Mouse (Mus musculus) heart, embryonic 11.5 days (tissue): ENCODE measurements at regions not wholly inside any gene's neighbourhood (a gene's known extent, or its start where the extent isn't known, plus 50 kb on each side); places are given as distances from the start of the nearest gene placed in this dataset.

Experiments
- ATAC-seq: fragments of 200-750 bp; cut with Nextera tagmentation; replicated peaks from 2 replicates; pipeline ENCODE4 v1.8.0; 2017; ENCODE audit warnings: moderate library complexity; ENCODE audit not compliant: insufficient number of reproducible peaks, low FRiP score, low TSS enrichment
- H3K27ac ChIP-seq: fragments of 300-500 bp; sonication (generic); 2 replicates; pipeline ENCODE4 v1.5.1; 2014; ENCODE audit warnings: mild to moderate bottlenecking, low read depth, low read length
- H3K27me3 ChIP-seq: fragments of 300-500 bp; sonication (generic); 2 replicates; pipeline ENCODE4 v1.6.1; 2014; ENCODE audit warnings: mild to moderate bottlenecking, low read length, mixed read lengths; ENCODE audit not compliant: control insufficient read depth, insufficient read depth
- H3K36me3 ChIP-seq: fragments of 300-500 bp; sonication (generic); 2 replicates; pipeline ENCODE4 v1.6.1; 2014; ENCODE audit warnings: mild to moderate bottlenecking, low read length, moderate library complexity, mixed read lengths; ENCODE audit not compliant: control insufficient read depth, insufficient read depth
- H3K4me1 ChIP-seq: fragments of 300-500 bp; sonication (generic); 2 replicates; pipeline ENCODE4 v1.6.1; 2014; ENCODE audit warnings: low read length; ENCODE audit not compliant: control insufficient read depth, insufficient read depth
- H3K4me2 ChIP-seq: fragments of 300-500 bp; sonication (generic); 2 replicates; pipeline ENCODE4 v1.6.1; 2014; ENCODE audit warnings: mild to moderate bottlenecking, moderate library complexity
- H3K4me3 ChIP-seq: fragments of 300-500 bp; sonication (generic); 2 replicates; pipeline ENCODE4 v1.5.1; 2014; ENCODE audit warnings: low read depth, low read length
- H3K9ac ChIP-seq: fragments of 300-500 bp; sonication (generic); 2 replicates; pipeline ENCODE4 v1.6.1; 2014; ENCODE audit warnings: mild to moderate bottlenecking, low read depth, low read length, moderate library complexity
- H3K9me3 ChIP-seq: fragments of 300-500 bp; sonication (generic); replicated peaks from 2 replicates; pipeline ENCODE4 v1.6.1; 2016; ENCODE audit warnings: low read length; ENCODE audit not compliant: control insufficient read depth
- WGBS: fragments of 180-500 bp; shearing (Covaris S2); extraction: QIAGEN DNeasy Blood & Tissue Kit; methylation state at CpG from one replicate; pipeline ENCODE4 v1.1.7; 2014; ENCODE audit not compliant: insufficient replicate concordance; 5-methylcytosine and 5-hydroxymethylcytosine counted together

- H3K4me1 ChIP-seq, result no peaks in the 10 kb centered on the region
- H3K4me3 ChIP-seq, result no peak overlapping the region
- H3K36me3 ChIP-seq, result no peaks in the 10 kb centered on the region
- no peaks in the 10 kb centered on the region for H3K9me3 ChIP-seq
- no peak overlapping the region for H3K27ac ChIP-seq
- no peak for ATAC-seq
- peak overlapping the region; percentile 29; the same call in 1 of the 2 replicates for H3K4me2 ChIP-seq
- WGBS, result 36% methylated on average over 11 of the region's 11 CpGs
- H3K9ac ChIP-seq, result no peak overlapping the region
- no peaks in the 10 kb centered on the region for H3K27me3 ChIP-seq
Measured at GRCm38 (mm10) chr10:102878010-102878409, 152.0 kb downstream of the Alx1 start.

GRCm38 (mm10) chr10:102876946-102877345, 153.1 kb downstream of the Alx1 start:
- Histone ChIP-seq H3K4me3 (no peak overlapping the region), H3K4me2 (no peak overlapping the region), H3K9ac (no peak overlapping the region), H3K4me1 (no peaks in the 10 kb centered on the region), H3K36me3 (no peaks in the 10 kb centered on the region), H3K27me3 (no peaks in the 10 kb centered on the region), H3K9me3 (no peaks in the 10 kb centered on the region), H3K27ac (no peak overlapping the region)
- whole genome bisulfite sequencing, result 78% methylated on average over 3 of the region's 3 CpGs
- no peak for ATAC-seq

GRCm38 (mm10) chr10:102866920-102867319, 163.1 kb downstream of the Alx1 start:
- Histone ChIP-seq H3K4me3 (no peak overlapping the region), H3K27ac (no peak overlapping the region), H3K36me3 (no peaks in the 10 kb centered on the region), H3K4me1 (no peaks in the 10 kb centered on the region), H3K4me2 (no peak overlapping the region), H3K9ac (no peak overlapping the region), H3K27me3 (no peaks in the 10 kb centered on the region), H3K9me3 (no peaks in the 10 kb centered on the region)
- no peak for ATAC-seq
- WGBS, result 20% methylated on average over 4 of the region's 4 CpGs

GRCm38 (mm10) chr10:102836567-102837224, 193.3 kb downstream of the Alx1 start:
- Histone ChIP-seq H3K36me3 (no peaks in the 10 kb centered on the region), H3K27me3 (no peaks in the 10 kb centered on the region), H3K9ac (no peak overlapping the region), H3K27ac (no peak overlapping the region), H3K4me2 (no peak overlapping the region), H3K4me1 (no peaks in the 10 kb centered on the region), H3K9me3 (no peaks in the 10 kb centered on the region), H3K4me3 (no peak overlapping the region)
- no peak for ATAC-seq
- 36% methylated on average over 4 of the region's 4 CpGs for WGBS

GRCm38 (mm10) chr10:102835814-102836213, 194.2 kb downstream of the Alx1 start:
- Histone ChIP-seq H3K4me3 (no peak overlapping the region), H3K9me3 (no peaks in the 10 kb centered on the region), H3K9ac (no peak overlapping the region), H3K36me3 (no peaks in the 10 kb centered on the region), H3K27me3 (no peaks in the 10 kb centered on the region), H3K4me1 (no peaks in the 10 kb centered on the region), H3K4me2 (no peak overlapping the region), H3K27ac (no peak overlapping the region)
- no peak for ATAC-seq
- WGBS, result 23% methylated on average over 1 of the region's 1 CpGs

- Histone ChIP-seq H3K4me1 (no peaks in the 10 kb centered on the region), H3K4me3 (no peak overlapping the region), H3K36me3 (no peaks in the 10 kb centered on the region), H3K9ac (no peak overlapping the region), H3K27ac (no peak overlapping the region), H3K4me2 (no peak overlapping the region), H3K27me3 (no peaks in the 10 kb centered on the region), H3K9me3 (no peaks in the 10 kb centered on the region)
- WGBS, result 57% methylated on average over 3 of the region's 3 CpGs
- no peak for ATAC-seq
Measured at GRCm38 (mm10) chr10:102829606-102830005, 200.4 kb downstream of the Alx1 start.

GRCm38 (mm10) chr10:102823434-102823833, 206.6 kb downstream of the Alx1 start:
- Histone ChIP-seq H3K27ac (no peak overlapping the region), H3K4me1 (no peaks in the 10 kb centered on the region), H3K4me2 (no peak overlapping the region), H3K36me3 (no peaks in the 10 kb centered on the region), H3K9me3 (no peaks in the 10 kb centered on the region), H3K9ac (no peak overlapping the region), H3K27me3 (no peaks in the 10 kb centered on the region), H3K4me3 (no peak overlapping the region)
- ATAC-seq, result no peak

GRCm38 (mm10) chr10:102801391-102801790, 228.6 kb downstream of the Alx1 start:
- WGBS, result 82% methylated on average over 3 of the region's 3 CpGs
- H3K9ac ChIP-seq, result no peak overlapping the region
- no peak overlapping the region for H3K4me2 ChIP-seq
- ATAC-seq, result no peak
- H3K27ac ChIP-seq, result no peak overlapping the region
- H3K9me3 ChIP-seq, result no peaks in the 10 kb centered on the region
- H3K4me3 ChIP-seq, result no peak overlapping the region
- H3K36me3 ChIP-seq, result no peaks in the 10 kb centered on the region
- no peaks in the 10 kb centered on the region for H3K27me3 ChIP-seq
- no peaks in the 10 kb centered on the region for H3K4me1 ChIP-seq

- Histone ChIP-seq H3K9ac (no peak overlapping the region), H3K27me3 (no peaks in the 10 kb centered on the region), H3K4me3 (no peak overlapping the region), H3K4me2 (no peak overlapping the region), H3K27ac (no peak overlapping the region), H3K4me1 (no peaks in the 10 kb centered on the region), H3K36me3 (no peaks in the 10 kb centered on the region), H3K9me3 (no peaks in the 10 kb centered on the region)
- ATAC-seq, result no peak
- WGBS, result 51% methylated on average over 2 of the region's 2 CpGs
Measured at GRCm38 (mm10) chr10:102779243-102779642, 250.8 kb downstream of the Alx1 start.
